Mouse (Mus musculus): ENCODE results near the gene Kcnk6. TPM values are rescaled to one million over a fixed set of nuclear protein-coding genes. Genes with fewer than 3 reads are reported as not detected.
"Not testable (repeated sequence)": the region's sequence is repeated elsewhere in the genome, so short reads cannot be mapped to it uniquely, and the experiment has no call there.

Gene Kcnk6
- total RNA-seq, 4 experiments from 2014 or later: 0.39 to 0.63 (median 0.49) TPM

- peak; percentile 91 to 92 for DNase-seq (ENCODE audit: low spot score in 2 of 2)
These were observed 20.7 kb downstream of the Kcnk6 start for GRCm38 (mm10) chr7:29211415-29212198.

- DNase-seq (ENCODE audit: low spot score in 2 of 2): peak in 1 of 2 experiments; percentile 45
These were observed 21.3 kb downstream of the Kcnk6 start for GRCm38 (mm10) chr7:29211013-29211412.

DNA sequence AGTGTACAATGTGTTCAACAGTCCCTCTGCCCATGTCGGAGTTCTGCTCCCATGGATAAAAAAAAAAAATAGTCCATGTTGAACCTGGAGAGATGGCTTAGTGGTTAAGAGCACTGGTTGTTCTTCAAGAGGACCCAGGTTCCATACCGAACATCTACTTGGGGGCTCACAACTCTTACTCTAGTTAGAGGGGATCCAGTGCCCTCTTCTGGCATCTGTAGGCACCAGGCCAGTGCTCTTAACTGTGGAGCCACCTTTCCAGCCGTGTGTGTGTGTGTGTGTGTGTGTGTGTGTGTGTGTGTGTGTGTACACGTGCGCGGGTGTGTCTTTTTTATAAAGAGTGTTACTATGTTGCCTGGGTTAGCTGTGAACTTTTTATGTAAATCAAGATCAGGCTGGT lies 29.7 kb downstream of the Kcnk6 start:
- no peak for DNase-seq (ENCODE audit: low spot score in 2 of 2)

GRCm38 (mm10) chr7:29194230-29194629 lies 38.1 kb downstream of the Kcnk6 start:
- DNase-seq (ENCODE audit: low spot score in 2 of 2): not testable (repeated sequence)

GRCm38 (mm10) chr7:29181323-29181722 lies 51.0 kb downstream of the Kcnk6 start:
- not testable (repeated sequence) for DNase-seq (ENCODE audit: low spot score in 2 of 2)

GRCm38 (mm10) chr7:29180854-29181236 lies 51.5 kb downstream of the Kcnk6 start:
- no peak for DNase-seq (ENCODE audit: low spot score in 2 of 2)

DNA sequence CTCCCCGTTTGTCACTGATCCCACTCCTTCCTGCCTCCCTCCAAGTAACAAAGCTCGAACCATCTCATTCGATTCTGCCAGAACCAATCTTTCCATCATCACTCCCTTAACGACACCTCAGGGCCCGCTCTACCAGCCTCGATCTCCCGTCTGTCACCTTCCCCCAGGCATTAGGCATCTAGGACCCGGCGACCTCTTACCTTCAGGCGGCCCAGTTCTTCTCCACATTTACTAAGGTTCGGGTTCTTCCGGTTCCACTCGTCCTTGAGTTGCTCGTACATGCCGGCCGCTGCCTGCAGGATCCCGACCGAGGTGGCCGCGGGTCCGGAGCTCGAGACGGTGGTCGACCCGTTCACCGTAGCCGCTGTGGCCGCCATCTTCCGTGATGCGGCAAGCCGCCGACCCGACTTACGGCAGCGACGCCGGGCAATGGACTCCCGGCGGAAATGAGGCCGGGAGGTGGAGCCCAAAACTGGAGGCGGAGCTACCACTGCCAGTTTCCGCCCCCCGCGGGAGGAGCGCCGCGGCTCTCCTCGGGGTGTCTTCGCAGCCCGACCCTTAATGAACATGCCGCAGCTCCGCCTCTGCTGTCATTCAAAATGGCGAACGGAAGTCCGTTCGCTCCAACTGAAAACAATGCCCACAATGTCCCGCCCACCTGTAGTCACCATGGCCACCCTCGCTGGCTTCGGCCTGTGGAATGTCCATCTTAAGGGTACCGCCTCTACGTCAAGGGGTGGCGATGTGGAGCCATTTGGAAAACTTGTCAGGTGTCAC lies 52.0 kb downstream of the Kcnk6 start, which contains the start of gene Psmd8:
Psmd8 (minus strand) TSS at position 625 of the 777 bp plus-strand sequence.
- peak; percentile 94 to 96 for DNase-seq (ENCODE audit: low spot score in 2 of 2)

GRCm38 (mm10) chr7:29179323-29179722 lies 53.0 kb downstream of the Kcnk6 start:
- DNase-seq (ENCODE audit: low spot score in 2 of 2): peak; percentile 30 to 42

DNA sequence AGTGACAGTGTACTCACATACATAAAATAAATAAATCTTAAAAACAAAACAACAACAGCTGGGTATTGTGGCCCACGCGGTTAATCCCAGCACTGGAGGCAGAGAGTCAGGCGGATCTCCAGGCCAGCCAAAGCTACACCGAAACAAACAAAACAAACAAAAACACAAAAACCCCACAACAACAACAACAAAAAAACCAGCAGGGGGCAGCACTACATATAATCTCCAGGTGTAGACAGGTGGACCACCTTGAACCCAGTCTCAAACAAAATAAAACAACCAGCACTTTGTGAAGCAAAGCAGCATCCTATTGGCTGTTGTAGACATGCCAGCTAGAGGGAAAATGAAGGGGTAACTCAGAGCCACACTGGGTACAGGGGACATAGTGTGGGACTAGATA lies 54.2 kb downstream of the Kcnk6 start:
- no peak for DNase-seq (ENCODE audit: low spot score in 2 of 2)

- no peak for DNase-seq (ENCODE audit: low spot score in 2 of 2)
These were observed 59.8 kb downstream of the Kcnk6 start for GRCm38 (mm10) chr7:29172390-29173016.

Other genes starting within 250 kb of the Kcnk6 start
- gene Ryr1, start 107.3 kb downstream of the Kcnk6 start, total RNA-seq (2022): 1,000 to 10,000 TPM; 1,847 to 2,398 (median 2,093) TPM
- gene Rasgrp4, start 97.7 kb downstream of the Kcnk6 start, total RNA-seq (2022): under 1 TPM; 0.24 to 0.67 (median 0.37) TPM
- 10 to 100 TPM in 3 of 4 experiments, 1 to 10 TPM in 1; 9.9 to 11.0 (median 10.5) TPM for gene Fam98c, start 76.3 kb downstream of the Kcnk6 start, total RNA-seq (2022)
- gene Ggn, start 62.3 kb downstream of the Kcnk6 start, total RNA-seq (2022): under 1 TPM in 3 of 4 experiments, not detected in 1; 0.21 to 0.25 (median 0.24) TPM
- 1 to 10 TPM; 1.6 to 3.6 (median 2.6) TPM for gene Spred3, start 62.1 kb downstream of the Kcnk6 start, total RNA-seq (2022)
- 100 to 1,000 TPM; 168 to 274 (median 229) TPM for gene Psmd8, start 51.8 kb downstream of the Kcnk6 start, total RNA-seq (2022)
- under 1 TPM in 2 of 4 experiments, not detected in 2; 0.13 to 0.68 TPM for gene Catsperg1, start 18.5 kb downstream of the Kcnk6 start, total RNA-seq (2022)
- gene Yif1b, start 5.8 kb upstream of the Kcnk6 start, total RNA-seq (2022): 10 to 100 TPM; 36.9 to 39.3 (median 38.4) TPM
- gene 2200002D01Rik, start 16.0 kb upstream of the Kcnk6 start, total RNA-seq (2022): under 1 TPM in 3 of 4 experiments, not detected in 1; 0.44 to 0.85 (median 0.79) TPM
- 10 to 100 TPM; 11.2 to 15.9 (median 12.5) TPM for gene Spint2, start 49.4 kb upstream of the Kcnk6 start, total RNA-seq (2022)
- 1 to 10 TPM; 2.7 to 3.4 (median 3.0) TPM for gene Ppp1r14a, start 56.8 kb upstream of the Kcnk6 start, total RNA-seq (2022)
- gene Dpf1, start 71.4 kb upstream of the Kcnk6 start, total RNA-seq (2022): 1 to 10 TPM in 3 of 4 experiments, under 1 TPM in 1; 0.92 to 4.5 (median 2.0) TPM

Data from gastrocnemius, adult 8-10 months (tissue).